Mouse (Mus musculus) mesoderm, embryonic 11.5 days (tissue): ENCODE results near the gene Cachd1.

ENCODE experiments used
- DNase-seq: peaks from one replicate; pipeline ENCODE4 v3.0.0-alpha.2; 2012; ENCODE audit warnings: low read depth, low spot score

The Cachd1 gene

GRCm38 (mm10) chr4:100790176-100790575 lies 13.7 kb downstream of the Cachd1 start:
- DNase-seq, result no peak

- peak; percentile 69 for DNase-seq
Measured at GRCm38 (mm10) chr4:100793147-100793546, 16.7 kb downstream of the Cachd1 start.

- DNase-seq, result no peak
Measured at GRCm38 (mm10) chr4:100795523-100795922, 19.0 kb downstream of the Cachd1 start.

GRCm38 (mm10) chr4:100800730-100801442 lies 24.4 kb downstream of the Cachd1 start:
- DNase-seq, result no peak

GRCm38 (mm10) chr4:100801443-100801786 lies 24.9 kb downstream of the Cachd1 start:
- no peak for DNase-seq

GRCm38 (mm10) chr4:100811057-100811695 lies 34.7 kb downstream of the Cachd1 start:
- DNase-seq, result no peak

- no peak for DNase-seq
Measured at GRCm38 (mm10) chr4:100811802-100812510, 35.5 kb downstream of the Cachd1 start.

GRCm38 (mm10) chr4:100813767-100814461 lies 37.4 kb downstream of the Cachd1 start:
- no peak for DNase-seq

GRCm38 (mm10) chr4:100819238-100819637 lies 42.8 kb downstream of the Cachd1 start:
- DNase-seq, result no peak

GRCm38 (mm10) chr4:100822526-100822925 lies 46.1 kb downstream of the Cachd1 start:
- DNase-seq, result no peak

GRCm38 (mm10) chr4:100827374-100827773 lies 50.9 kb downstream of the Cachd1 start:
- DNase-seq, result peak; percentile 43

- peak; percentile 77 for DNase-seq
Measured at GRCm38 (mm10) chr4:100828737-100829136, 52.3 kb downstream of the Cachd1 start.

- DNase-seq, result no peak
Measured at GRCm38 (mm10) chr4:100837205-100837604, 60.7 kb downstream of the Cachd1 start.

GRCm38 (mm10) chr4:100842629-100843028 lies 66.2 kb downstream of the Cachd1 start:
- no peak for DNase-seq

GRCm38 (mm10) chr4:100843119-100843518 lies 66.6 kb downstream of the Cachd1 start:
- DNase-seq, result no peak

- no peak for DNase-seq
Measured at GRCm38 (mm10) chr4:100850846-100851495, 74.5 kb downstream of the Cachd1 start.

GRCm38 (mm10) chr4:100852448-100852847 lies 76.0 kb downstream of the Cachd1 start:
- no peak for DNase-seq

GRCm38 (mm10) chr4:100853426-100853825 lies 77.0 kb downstream of the Cachd1 start:
- DNase-seq, result no peak

GRCm38 (mm10) chr4:100855373-100855772 lies 78.9 kb downstream of the Cachd1 start:
- DNase-seq, result no peak

GRCm38 (mm10) chr4:100857411-100857869 lies 81.0 kb downstream of the Cachd1 start:
- DNase-seq, result no peak

- DNase-seq, result no peak
Measured at GRCm38 (mm10) chr4:100863861-100864428, 87.5 kb downstream of the Cachd1 start.
